Mouse (Mus musculus) urinary bladder, adult 18-20 months (tissue): Measurements from ENCODE around the gene Fam135a.
A peak's percentile ranks its signal among the peaks of the same experiment; 100 is the strongest.
"Not testable (repeated sequence)": the region's sequence is repeated elsewhere in the genome, so short reads cannot be mapped to it uniquely, and the experiment has no call there.

Experiments used
- DNase-seq, 2 experiments: peaks; one replicate each; pipeline ENCODE4 v3.0.0; 2022; ENCODE audit warnings: low spot score in 2 of 2, mixed read lengths in 2 of 2

The Fam135a gene

GRCm38 (mm10) chr1:24068830-24069229 lies 31.3 kb downstream of the Fam135a start:
- DNase-seq = no peak

- no peak for DNase-seq
Measured at GRCm38 (mm10) chr1:24066706-24067105, 33.4 kb downstream of the Fam135a start.

- DNase-seq = no peak
Measured at GRCm38 (mm10) chr1:24055706-24056105, 44.4 kb downstream of the Fam135a start.

GRCm38 (mm10) chr1:24046730-24047510 lies 53.2 kb downstream of the Fam135a start:
- DNase-seq = no peak

- DNase-seq = no peak
Measured at GRCm38 (mm10) chr1:24045627-24046026, 54.5 kb downstream of the Fam135a start.

- DNase-seq = no peak
Measured at GRCm38 (mm10) chr1:24043007-24043406, 57.1 kb downstream of the Fam135a start.

- DNase-seq = no peak
Measured at GRCm38 (mm10) chr1:24033759-24034423, 66.2 kb downstream of the Fam135a start.

- DNase-seq = no peak
Measured at GRCm38 (mm10) chr1:24010821-24011220, 89.3 kb downstream of the Fam135a start.

- DNase-seq = no peak
Measured at GRCm38 (mm10) chr1:24010016-24010415, 90.1 kb downstream of the Fam135a start.

- no peak for DNase-seq
Measured at GRCm38 (mm10) chr1:24007621-24008020, 92.5 kb downstream of the Fam135a start.

- DNase-seq = peak; percentile 85 to 97
Measured at GRCm38 (mm10) chr1:24005070-24005804, 94.9 kb downstream of the Fam135a start, which contains the start of gene Sdhaf4. TSS of gene Sdhaf4 (minus strand) at chr1:24005656.

- no peak for DNase-seq
Measured at GRCm38 (mm10) chr1:23999318-23999717, 100.8 kb downstream of the Fam135a start.

GRCm38 (mm10) chr1:23998866-23999265 lies 101.3 kb downstream of the Fam135a start:
- DNase-seq = no peak

GRCm38 (mm10) chr1:23998120-23998810 lies 101.9 kb downstream of the Fam135a start:
- DNase-seq = no peak

GRCm38 (mm10) chr1:23997493-23997892 lies 102.6 kb downstream of the Fam135a start:
- no peak for DNase-seq

- no peak for DNase-seq
Measured at GRCm38 (mm10) chr1:23995420-23995819, 104.7 kb downstream of the Fam135a start.

GRCm38 (mm10) chr1:23983118-23983517 lies 117.0 kb downstream of the Fam135a start:
- DNase-seq = no peak

GRCm38 (mm10) chr1:23978281-23978680 lies 121.9 kb downstream of the Fam135a start:
- no peak for DNase-seq

- not testable (repeated sequence) for DNase-seq
Measured at GRCm38 (mm10) chr1:23971159-23971558, 129.0 kb downstream of the Fam135a start.

GRCm38 (mm10) chr1:23968027-23968725 lies 132.0 kb downstream of the Fam135a start:
- no peak for DNase-seq

GRCm38 (mm10) chr1:23966226-23966625 lies 133.9 kb downstream of the Fam135a start:
- DNase-seq = no peak
